ENCODE assay signal across 16 mouse cellular contexts in the genomic region with DNA sequence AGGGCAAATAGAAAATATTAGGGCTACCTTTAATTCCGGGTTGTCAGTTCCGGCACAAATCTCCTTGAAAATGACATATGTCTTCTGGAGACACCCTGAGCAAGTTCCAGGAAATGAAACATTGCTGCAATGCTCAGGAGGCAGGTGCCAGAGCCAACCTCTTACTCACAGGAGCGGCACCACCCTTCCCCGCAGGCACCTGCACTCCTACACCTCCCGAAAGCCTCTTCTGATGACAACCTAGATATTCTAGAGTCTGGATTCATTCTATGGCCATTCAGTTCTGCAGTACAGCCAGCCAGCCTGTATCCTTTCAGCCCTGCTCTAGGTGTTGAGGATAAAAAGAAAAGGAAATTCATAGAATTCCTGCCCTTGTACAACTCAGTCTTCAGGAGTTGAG.
A peak's percentile ranks its signal among the peaks of the same experiment; 100 is the strongest.
DNase-seq lines count a peak whose midpoint lies in the region.
"Had no signal": no experiment of that assay in that cellular context is flagged by ENCODE, and none has a peak within 500 bp of the region (broad histone marks: within the 10 kb centered on the region; RNA-seq: fewer than 3 reads in every experiment).

No protein-coding gene starts in this region.

- intact Hi-C loops in heart, postnatal 10 days (cut with DNase I), result no loop called here
- intact Hi-C loops in left cerebral cortex, postnatal 4 days (cut with DNase I), result no loop called here

- peak; percentile 86 for DNase-seq in heart, adult 11 months
- DNase-seq in heart, postnatal 10 days, result no peak
- DNase-seq in brain, adult 2 months (ENCODE audit: low read depth, low spot score), result peak; percentile 54
- peak; percentile 19 for DNase-seq in fat pad, adult 2 months (ENCODE audit: extremely low read depth, low read depth, low spot score)
- no peak for DNase-seq in left cerebral cortex, postnatal 4 days
- DNase-seq in layer of hippocampus, adult 18-20 months (ENCODE audit: low spot score in 2 of 2), result no peak
- DNase-seq: adrenal gland, adult 2 months; adrenal gland, postnatal 14 days; cerebellum, adult 11-12 months; cerebellum, adult 8-10 months; cerebellum, postnatal 10 days; cerebellum, postnatal 36 days; embryo, embryonic 11 days; gastrocnemius, adult 2 months; gastrocnemius, postnatal 14 days; heart, adult 2 months had no signal

Comparison
In these comparisons a context has a peak if more than half of its experiments do, and no peak if none do; other contexts are left out.
1. DNase-seq: peak in heart, adult 11 months (single experiment), brain, adult 2 months (single experiment) and fat pad, adult 2 months (single experiment); none in heart, postnatal 10 days (0 of 2), left cerebral cortex, postnatal 4 days (single experiment) and layer of hippocampus, adult 18-20 months (0 of 2).